Mouse (Mus musculus) cerebellum, adult 2 months (tissue): ENCODE measurements around the gene Ctc1.
"Not testable (repeated sequence)": the region's sequence is repeated elsewhere in the genome, so short reads cannot be mapped to it uniquely, and the experiment has no call there.

Source experiments
- CTCF ChIP-seq: fragments of 200-500 bp; IDR thresholded peaks from 2 replicates; pipeline ENCODE4 v1.5.1; 2011; ENCODE audit warnings: low read depth, mild to moderate bottlenecking, control low read depth, low read length, moderate library complexity, borderline replicate concordance; ENCODE audit not compliant: insufficient read depth
- POLR2A ChIP-seq: fragments of 200-500 bp; IDR thresholded peaks from 2 replicates; pipeline ENCODE4 v1.6.1; 2011; ENCODE audit warnings: low read length, control low read depth, borderline replicate concordance; ENCODE audit not compliant: insufficient read depth

GRCm38 (mm10) chr11:69002782-69003181 is 12.9 kb upstream of the Ctc1 start:
- TF ChIP-seq POLR2A, CTCF: not testable (repeated sequence)
